Mouse (Mus musculus) liver, postnatal 0 days (tissue): Measurements from ENCODE around the gene Cyb5rl.

Experiments used
- CTCF ChIP-seq: sonication (generic); IDR thresholded peaks from 2 replicates; pipeline ENCODE4 v1.5.1; 2016; ENCODE audit warnings: antibody characterized with exemption, low read depth
- EP300 ChIP-seq: IDR thresholded peaks from 2 replicates; pipeline ENCODE4 v1.6.1; 2016; ENCODE audit warnings: antibody characterized with exemption, low read depth, mild to moderate bottlenecking

DNA sequence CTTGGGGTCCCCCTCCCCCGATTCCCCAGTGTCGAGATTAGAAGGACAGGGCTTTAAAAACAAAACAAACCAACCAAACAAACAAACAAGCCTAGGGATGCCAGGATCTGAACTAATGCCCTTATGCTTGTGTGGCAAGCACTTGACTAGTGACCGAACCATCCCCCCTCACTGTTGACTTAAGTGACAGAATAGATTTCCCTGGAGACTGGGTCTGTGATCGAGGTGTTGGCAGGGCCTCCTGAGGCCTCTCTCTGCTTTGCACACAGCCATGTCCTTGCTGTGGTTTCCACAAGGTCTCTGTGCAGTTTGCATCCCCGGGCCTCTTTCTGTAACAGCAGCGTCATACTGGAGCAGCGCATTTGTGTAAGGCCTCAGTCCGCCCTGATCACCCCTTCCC, 62.6 kb downstream of the Cyb5rl start:
- TF ChIP-seq CTCF (no peak), EP300 (no peak)
